Mouse (Mus musculus) brain, embryonic 14.5 days (tissue): ENCODE data around the gene Ddx51. TPM values are rescaled to one million over a fixed set of nuclear protein-coding genes. Genes with fewer than 3 reads are reported as not detected.

ENCODE experiments used
- DNase-seq: peaks from one replicate; pipeline ENCODE4 v3.0.0-alpha.2; 2011; ENCODE audit warnings: low read depth
- CTCF ChIP-seq: fragments of 200-500 bp; IDR thresholded peaks from 2 replicates; pipeline ENCODE4 v1.5.1; 2012; ENCODE audit warnings: inconsistent platforms, mild to moderate bottlenecking, moderate library complexity, borderline replicate concordance; ENCODE audit not compliant: insufficient read depth, insufficient read length; ENCODE audit errors: extremely low read depth
- POLR2A ChIP-seq: fragments of 200-500 bp; IDR thresholded peaks from 2 replicates; pipeline ENCODE4 v1.6.1; 2012; ENCODE audit warnings: mild to moderate bottlenecking, inconsistent platforms, borderline replicate concordance; ENCODE audit not compliant: poor library complexity, insufficient read depth, insufficient read length, severe bottlenecking; ENCODE audit errors: extremely low read depth
- polyA plus RNA-seq: library from polyadenylated mRNA; depleted of rRNA; stranded (reverse); fragments of >200 nt; gene quantifications from 2 replicates; pipeline ENCODE4 v1.2.3, GENCODE M21; 2012; rRNA removed

Ddx51 gene
- polyA plus RNA-seq, 1 experiment: 23.1 TPM

DNA sequence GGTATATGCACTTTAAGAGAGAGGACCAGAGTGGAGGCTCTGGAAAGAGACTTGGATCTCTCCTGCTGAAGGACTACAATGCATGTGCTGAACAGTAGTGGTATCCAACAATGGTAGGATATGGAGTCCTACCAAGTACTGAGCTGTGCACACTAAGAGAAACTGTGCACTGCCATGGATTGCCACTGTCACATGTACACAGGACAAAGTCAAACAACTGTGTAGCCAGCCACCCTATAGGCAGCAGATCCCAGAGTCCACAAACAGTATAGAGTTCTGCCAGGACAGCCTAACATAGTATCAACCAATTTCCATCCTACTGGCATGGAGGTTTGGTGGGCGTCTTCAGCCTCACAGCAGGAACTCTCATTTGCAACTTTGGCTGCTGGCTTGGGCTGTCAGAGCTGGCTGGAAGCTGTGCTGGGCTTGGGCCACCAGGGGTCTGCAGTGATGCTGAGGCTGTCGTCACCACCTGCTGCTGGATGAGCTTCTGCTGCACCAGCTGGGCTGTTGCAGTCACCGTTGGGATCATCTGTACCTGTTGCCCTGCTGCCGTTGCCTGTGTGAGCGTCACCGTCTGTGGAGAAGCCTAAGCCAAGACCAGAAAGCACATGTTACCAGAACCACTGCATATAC, 12.4 kb downstream of the Ddx51 start:
- no peak for TF ChIP-seq POLR2A
- 0 out of 2 replicates have a peak, but pooled peaks have one; percentile 4 for TF ChIP-seq CTCF
- no peak for DNase-seq

DNA sequence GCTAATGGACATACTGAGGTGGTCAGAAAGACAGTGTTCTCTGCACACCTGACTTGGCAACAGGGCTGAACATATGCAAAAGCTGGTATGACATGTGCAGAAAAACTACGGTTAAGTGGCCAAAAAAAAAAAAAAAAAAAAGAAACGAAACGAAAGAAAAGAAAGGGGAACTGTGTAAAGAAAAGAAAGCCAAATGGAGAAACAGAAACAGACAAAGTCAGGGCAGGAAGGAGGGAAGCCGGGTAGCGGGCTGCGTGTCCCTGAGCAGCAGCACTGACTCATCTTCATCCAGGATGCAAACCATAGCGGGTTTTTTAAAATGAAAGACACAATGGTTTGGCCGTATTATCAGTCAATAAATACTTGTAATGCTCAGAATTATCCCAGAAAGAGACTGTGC, 28.8 kb downstream of the Ddx51 start:
- TF ChIP-seq CTCF (no peak), POLR2A (no peak)
- DNase-seq: no peak

DNA sequence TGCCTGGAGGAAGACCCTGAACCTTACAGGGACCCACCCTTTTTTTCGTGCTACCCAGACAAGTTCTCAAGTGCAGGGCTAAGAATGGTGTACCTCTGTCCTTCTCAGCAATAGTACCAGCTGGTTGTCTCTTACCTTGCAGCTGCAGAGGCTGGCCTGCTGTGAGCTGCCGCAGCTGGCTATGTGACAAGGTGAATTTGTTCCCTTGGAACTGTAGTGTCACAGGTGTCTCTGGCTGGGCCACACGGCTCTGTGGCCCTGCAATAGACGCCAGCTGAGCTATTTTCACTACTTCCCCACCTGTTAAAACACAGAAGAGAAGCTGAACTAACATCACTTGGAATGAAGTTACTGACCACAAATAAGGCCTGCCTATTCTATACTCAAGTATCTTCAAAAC, 45.4 kb downstream of the Ddx51 start:
- TF ChIP-seq CTCF (no peak), POLR2A (no peak)
- DNase-seq: no peak

DNA sequence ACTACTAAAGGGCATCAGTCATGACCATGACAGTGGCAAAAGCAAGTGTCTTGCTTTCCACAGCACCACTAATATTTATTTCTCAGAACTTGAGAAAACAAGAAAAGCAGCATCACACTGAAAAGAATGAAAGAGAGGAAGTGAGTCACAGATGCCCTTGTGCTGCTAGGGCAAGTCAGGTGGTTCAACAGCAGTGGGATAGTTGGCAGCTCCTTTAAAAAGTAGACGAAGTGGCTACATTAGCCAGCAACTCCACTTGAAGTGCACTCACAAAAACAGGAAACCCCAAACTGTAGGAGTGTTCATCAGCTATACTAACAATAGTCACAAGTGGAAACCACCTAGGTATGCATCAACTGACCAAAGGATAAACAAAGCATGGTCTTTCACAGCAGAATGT, 50.8 kb downstream of the Ddx51 start:
- DNase-seq: no peak
- TF ChIP-seq POLR2A: no peak
- TF ChIP-seq CTCF: no peak

DNA sequence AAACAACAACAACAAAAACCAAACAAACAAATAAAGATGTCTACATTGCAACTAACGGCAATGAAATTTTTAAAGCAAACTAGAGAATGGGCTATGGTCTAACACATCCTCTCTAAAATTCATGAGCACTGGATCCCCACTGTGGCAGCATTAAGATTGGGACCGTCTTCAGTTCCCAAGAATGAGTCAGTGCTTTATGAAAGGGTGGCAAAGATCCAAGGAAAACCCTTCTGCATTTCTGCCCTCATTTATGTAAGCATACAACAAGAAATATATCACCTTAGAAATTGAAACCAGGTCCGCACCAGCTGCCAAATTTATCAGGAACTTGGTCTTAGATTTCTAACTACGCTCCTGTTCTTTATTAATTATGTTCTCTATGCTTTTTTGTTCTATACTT, 56.0 kb downstream of the Ddx51 start:
- DNase-seq: no peak
- TF ChIP-seq POLR2A (no peak), CTCF (no peak)

Other genes with a start within 250 kb of the Ddx51 start
- 56.1 and 78.4 TPM in 2 replicates for gene Fbrsl1, start 204.9 kb upstream of the Ddx51 start, polyA plus RNA-seq
- gene Galnt9, start 109.1 kb upstream of the Ddx51 start, polyA plus RNA-seq: 24.5 and 33.1 TPM in 2 replicates
- 60.4 and 91.9 TPM in 2 replicates for gene Noc4l, start within 50 bp of the Ddx51 start, polyA plus RNA-seq
- gene Ep400, start 117.3 kb downstream of the Ddx51 start, polyA plus RNA-seq: 46.4 and 78.0 TPM in 2 replicates
- 20.6 TPM in 2 replicates for gene Pus1, start 127.2 kb downstream of the Ddx51 start, polyA plus RNA-seq
- 93.5 and 118 TPM in 2 replicates for gene Ulk1, start 156.6 kb downstream of the Ddx51 start, polyA plus RNA-seq
- gene Hscb, start 186.3 kb downstream of the Ddx51 start, polyA plus RNA-seq: 7.9 and 9.0 TPM in 2 replicates
- 6.3 and 12.2 TPM in 2 replicates for gene Chek2, start 186.5 kb downstream of the Ddx51 start, polyA plus RNA-seq
- 23.2 and 39.8 TPM in 2 replicates for gene Ttc28, start 226.4 kb downstream of the Ddx51 start, polyA plus RNA-seq